Mouse (Mus musculus): Measurements from ENCODE around the gene Scnm1.
A peak's percentile ranks its signal among the peaks of the same experiment; 100 is the strongest.
"Not testable (repeated sequence)": the region's sequence is repeated elsewhere in the genome, so short reads cannot be mapped to it uniquely, and the experiment has no call there.

Gene Scnm1

GRCm38 (mm10) chr3:95107308-95107707 is 26.5 kb downstream of the Scnm1 start:
- not testable (repeated sequence) for DNase-seq (ENCODE audit: extremely low spot score, low spot score)

GRCm38 (mm10) chr3:95106338-95107117 is 27.3 kb downstream of the Scnm1 start, which contains the start of gene Pip5k1a:
TSS of gene Pip5k1a (minus strand) at chr3:95106930.
- DNase-seq (ENCODE audit: extremely low spot score, low spot score): peak; percentile 96

GRCm38 (mm10) chr3:95105586-95106337 is 28.0 kb downstream of the Scnm1 start:
- DNase-seq (ENCODE audit: extremely low spot score, low spot score): no peak

- DNase-seq (ENCODE audit: extremely low spot score, low spot score): no peak
These were observed 28.7 kb downstream of the Scnm1 start for GRCm38 (mm10) chr3:95105121-95105520.

- DNase-seq (ENCODE audit: extremely low spot score, low spot score): no peak
These were observed 33.0 kb downstream of the Scnm1 start for GRCm38 (mm10) chr3:95100854-95101253.

GRCm38 (mm10) chr3:95088071-95088470 is 45.7 kb downstream of the Scnm1 start:
- no peak for DNase-seq (ENCODE audit: extremely low spot score, low spot score)
